Comparison of ENCODE assay signal across 12 mouse cellular contexts in the genomic region with DNA sequence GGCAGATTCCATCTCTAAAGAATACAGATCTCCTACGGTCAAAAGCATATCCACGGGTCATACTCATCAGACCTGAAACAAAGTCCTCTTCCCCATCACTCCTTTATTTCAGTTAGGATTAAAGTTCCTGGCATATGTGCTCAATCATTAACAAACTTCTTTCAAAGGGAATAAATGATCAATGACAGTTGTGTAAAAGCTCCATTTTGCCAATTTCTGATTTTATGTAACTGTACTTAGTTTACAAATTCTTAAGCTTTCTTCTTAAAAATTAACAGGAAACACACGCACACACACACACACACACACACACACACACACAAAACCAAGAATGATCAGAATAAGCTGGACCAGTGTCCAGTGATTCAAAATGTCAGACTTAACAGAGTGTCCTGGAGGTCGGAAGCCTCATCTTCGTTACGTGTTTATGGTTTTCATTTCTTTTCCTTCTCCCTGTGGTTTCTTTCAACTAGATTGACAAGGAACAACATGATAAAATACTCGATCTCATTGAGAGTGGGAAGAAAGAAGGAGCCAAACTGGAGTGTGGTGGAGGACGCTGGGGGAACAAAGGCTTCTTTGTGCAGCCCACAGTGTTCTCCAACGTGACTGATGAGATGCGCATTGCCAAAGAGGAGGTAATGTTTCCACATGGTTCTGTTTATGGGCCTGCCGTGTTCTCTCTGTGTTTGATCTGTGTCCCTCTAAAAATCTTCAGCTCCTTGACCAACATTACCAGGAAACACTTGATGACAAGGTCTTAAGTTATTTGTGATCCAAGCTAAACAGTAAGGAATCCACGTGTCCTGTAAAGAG.
DNase-seq lines count a peak whose midpoint lies in the region; ATAC-seq and TF ChIP-seq lines count a peak whose summit lies in the region.
"Had no signal": no experiment of that assay in that cellular context is flagged by ENCODE, and none has a peak within 500 bp of the region (broad histone marks: within the 10 kb centered on the region; RNA-seq: fewer than 3 reads in every experiment).

No protein-coding gene starts in this region.

- no peaks in the 10 kb centered on the region for H3K9me3 ChIP-seq in midbrain, embryonic 12.5 days
- H3K9me3 ChIP-seq in midbrain, embryonic 16.5 days (replicated peaks; ENCODE audit: control insufficient read depth, low read length, poor library complexity, severe bottlenecking), result no peaks in the 10 kb centered on the region
- H3K9me3 ChIP-seq in forebrain, postnatal 0 days (ENCODE audit: low read length), result no peaks in the 10 kb centered on the region
- H3K9me3 ChIP-seq in neural tube, embryonic 11.5 days (ENCODE audit: control insufficient read depth, low read length), result no peaks in the 10 kb centered on the region

- H3K4me1 ChIP-seq in midbrain, embryonic 12.5 days, result no peaks in the 10 kb centered on the region
- H3K4me1 ChIP-seq in midbrain, embryonic 16.5 days (ENCODE audit: control insufficient read depth, insufficient read depth, low read length), result no peaks in the 10 kb centered on the region
- H3K4me1 ChIP-seq in forebrain, postnatal 0 days (ENCODE audit: insufficient read depth), result no peaks in the 10 kb centered on the region
- no peaks in the 10 kb centered on the region for H3K4me1 ChIP-seq in neural tube, embryonic 11.5 days (ENCODE audit: control insufficient read depth, insufficient read depth, low read length)

- 42% methylated on average over 12 of the region's 12 CpGs for WGBS in midbrain, embryonic 12.5 days
- WGBS in midbrain, embryonic 16.5 days, result 36% methylated on average over 12 of the region's 12 CpGs
- WGBS in forebrain, postnatal 0 days, result 37% methylated on average over 12 of the region's 12 CpGs
- 38% methylated on average over 12 of the region's 12 CpGs for WGBS in neural tube, embryonic 11.5 days

- no peak overlapping the region for H3K4me3 ChIP-seq in midbrain, embryonic 12.5 days
- no peak overlapping the region for H3K4me3 ChIP-seq in midbrain, embryonic 16.5 days (ENCODE audit: low read depth, low read length)
- no peak overlapping the region for H3K4me3 ChIP-seq in forebrain, postnatal 0 days (ENCODE audit: low read depth, low read length)
- no peak overlapping the region for H3K4me3 ChIP-seq in neural tube, embryonic 11.5 days (ENCODE audit: low read depth, low read length)

- no peak overlapping the region for H3K4me2 ChIP-seq in midbrain, embryonic 12.5 days (replicated peaks)
- H3K4me2 ChIP-seq in midbrain, embryonic 16.5 days (ENCODE audit: low read length), result no peak overlapping the region
- no peak overlapping the region for H3K4me2 ChIP-seq in forebrain, postnatal 0 days (ENCODE audit: low read depth)
- H3K4me2 ChIP-seq in neural tube, embryonic 11.5 days (ENCODE audit: low read depth), result no peak overlapping the region

- H3K36me3 ChIP-seq in midbrain, embryonic 12.5 days, result no peaks in the 10 kb centered on the region
- no peaks in the 10 kb centered on the region for H3K36me3 ChIP-seq in midbrain, embryonic 16.5 days (ENCODE audit: control insufficient read depth, insufficient read depth, low read length)
- H3K36me3 ChIP-seq in forebrain, postnatal 0 days (ENCODE audit: insufficient read depth), result no peaks in the 10 kb centered on the region
- H3K36me3 ChIP-seq in neural tube, embryonic 11.5 days (ENCODE audit: control insufficient read depth, insufficient read depth, low read length), result no peaks in the 10 kb centered on the region

- H3K9ac ChIP-seq in midbrain, embryonic 12.5 days (replicated peaks), result no peak overlapping the region
- no peak overlapping the region for H3K9ac ChIP-seq in midbrain, embryonic 16.5 days (ENCODE audit: low read depth, low read length)
- no peak overlapping the region for H3K9ac ChIP-seq in forebrain, postnatal 0 days
- no peak overlapping the region for H3K9ac ChIP-seq in neural tube, embryonic 11.5 days (ENCODE audit: low read length)

- DNase-seq in frontal cortex, postnatal 36 days (ENCODE audit: low spot score in 2 of 2), result peak; percentile 2 to 3
- no peak for DNase-seq in frontal cortex, postnatal 14 days (ENCODE audit: low spot score in 2 of 2)
- peak; percentile 9 for DNase-seq in forebrain, postnatal 0 days
- DNase-seq in neural tube, embryonic 11.5 days (ENCODE audit: low spot score), result peak; percentile 60
- no peak for DNase-seq in spleen, postnatal 14 days (ENCODE audit: low spot score in 2 of 2)
- DNase-seq in thymus, postnatal 14 days, result no peak
- DNase-seq: cerebellum, adult 18-20 months; gastrocnemius, postnatal 10 days; kidney, adult 11 months; lung, postnatal 14 days had no signal

- no peak overlapping the region for H3K27ac ChIP-seq in midbrain, embryonic 12.5 days (replicated peaks)
- no peak overlapping the region for H3K27ac ChIP-seq in midbrain, embryonic 16.5 days (ENCODE audit: low read length)
- no peak overlapping the region for H3K27ac ChIP-seq in forebrain, postnatal 0 days (ENCODE audit: low read depth, low read length)
- H3K27ac ChIP-seq in neural tube, embryonic 11.5 days (ENCODE audit: low read depth, low read length), result no peak overlapping the region

- H3K27me3 ChIP-seq in midbrain, embryonic 12.5 days, result no peaks in the 10 kb centered on the region
- no peaks in the 10 kb centered on the region for H3K27me3 ChIP-seq in midbrain, embryonic 16.5 days (ENCODE audit: control insufficient read depth, insufficient read depth, low read depth, low read length)
- H3K27me3 ChIP-seq in forebrain, postnatal 0 days (ENCODE audit: insufficient read depth, low read length), result no peaks in the 10 kb centered on the region
- no peaks in the 10 kb centered on the region for H3K27me3 ChIP-seq in neural tube, embryonic 11.5 days (ENCODE audit: control insufficient read depth, insufficient read depth, low read length)

- no peak for TF ChIP-seq CTCF in forebrain, postnatal 0 days (IDR thresholded peaks at IDR 0.05; ENCODE audit: low read depth)

- ATAC-seq in midbrain, embryonic 12.5 days (ENCODE audit: low FRiP score, low read depth), result peak; percentile 79
- ATAC-seq in midbrain, embryonic 16.5 days, result no peak
- ATAC-seq in forebrain, postnatal 0 days, result peak; percentile 36; the same call in 1 of the 2 replicates
- peak; percentile 87 for ATAC-seq in neural tube, embryonic 11.5 days (ENCODE audit: insufficient read depth, low FRiP score, low TSS enrichment)

Comparison
In these comparisons a context has a peak if more than half of its experiments do, and no peak if none do; other contexts are left out.
1. DNase-seq: peak in frontal cortex, postnatal 36 days (2 of 2), forebrain, postnatal 0 days (single experiment) and neural tube, embryonic 11.5 days (single experiment); none in frontal cortex, postnatal 14 days (0 of 2), spleen, postnatal 14 days (0 of 2) and thymus, postnatal 14 days (single experiment).